Mouse (Mus musculus) ES-Bruce4 (cell line): Measurements from ENCODE around the gene D6Wsu163e. TPM values are rescaled to one million over a fixed set of nuclear protein-coding genes. Genes with fewer than 3 reads are reported as not detected.

Experiments
- H3K27ac ChIP-seq: 2 replicates; pipeline ENCODE4 v1.5.1; 2012; ENCODE audit warnings: low read length, inconsistent platforms; ENCODE audit not compliant: insufficient read depth
- H3K27me3 ChIP-seq: 2 replicates; pipeline ENCODE4 v1.6.1; 2012; ENCODE audit warnings: mild to moderate bottlenecking, low read length, inconsistent platforms; ENCODE audit not compliant: control insufficient read depth, poor library complexity, insufficient read depth, severe bottlenecking
- H3K36me3 ChIP-seq: 2 replicates; pipeline ENCODE4 v1.6.1; 2012; ENCODE audit warnings: inconsistent platforms, mild to moderate bottlenecking, low read length, moderate library complexity; ENCODE audit not compliant: control insufficient read depth, poor library complexity, insufficient read depth, severe bottlenecking
- H3K4me1 ChIP-seq: one replicate; pipeline ENCODE4 v1.8.1; 2011; ENCODE audit warnings: low read length; ENCODE audit not compliant: control insufficient read depth, insufficient read depth
- H3K4me3 ChIP-seq: 2 replicates; pipeline ENCODE4 v1.5.1; 2011; ENCODE audit warnings: low read depth, mild to moderate bottlenecking, low read length
- H3K9ac ChIP-seq: 2 replicates; pipeline ENCODE4 v1.6.1; 2012; ENCODE audit warnings: low read depth, mild to moderate bottlenecking, inconsistent platforms; ENCODE audit not compliant: poor library complexity, severe bottlenecking
- H3K9me3 ChIP-seq: replicated peaks from 2 replicates; pipeline ENCODE4 v1.6.1; 2012; ENCODE audit warnings: mild to moderate bottlenecking, low read length, inconsistent platforms; ENCODE audit not compliant: control insufficient read depth, poor library complexity, insufficient read depth, severe bottlenecking
- CTCF ChIP-seq: IDR thresholded peaks from one replicate; pipeline ENCODE4 v1.8.1; 2011; ENCODE audit warnings: low read depth, low read length
- EP300 ChIP-seq: IDR thresholded peaks from 2 replicates; pipeline ENCODE4 v1.6.1; 2011; ENCODE audit warnings: low read depth, low read length; ENCODE audit not compliant: insufficient read depth
- POLR2A ChIP-seq: IDR thresholded peaks from one replicate; pipeline ENCODE4 v1.8.1; 2011; ENCODE audit warnings: low read length; ENCODE audit not compliant: insufficient read depth
- polyA plus RNA-seq: library from polyadenylated mRNA; stranded (reverse); fragments of >200 nt; gene quantifications from 2 replicates; pipeline ENCODE4 v1.2.4, GENCODE M21; 2011; ENCODE audit warnings: low read depth; ENCODE audit not compliant: missing spikeins, insufficient read depth, insufficient read length

D6Wsu163e gene
- polyA plus RNA-seq, 1 experiment: 21.0 TPM

DNA sequence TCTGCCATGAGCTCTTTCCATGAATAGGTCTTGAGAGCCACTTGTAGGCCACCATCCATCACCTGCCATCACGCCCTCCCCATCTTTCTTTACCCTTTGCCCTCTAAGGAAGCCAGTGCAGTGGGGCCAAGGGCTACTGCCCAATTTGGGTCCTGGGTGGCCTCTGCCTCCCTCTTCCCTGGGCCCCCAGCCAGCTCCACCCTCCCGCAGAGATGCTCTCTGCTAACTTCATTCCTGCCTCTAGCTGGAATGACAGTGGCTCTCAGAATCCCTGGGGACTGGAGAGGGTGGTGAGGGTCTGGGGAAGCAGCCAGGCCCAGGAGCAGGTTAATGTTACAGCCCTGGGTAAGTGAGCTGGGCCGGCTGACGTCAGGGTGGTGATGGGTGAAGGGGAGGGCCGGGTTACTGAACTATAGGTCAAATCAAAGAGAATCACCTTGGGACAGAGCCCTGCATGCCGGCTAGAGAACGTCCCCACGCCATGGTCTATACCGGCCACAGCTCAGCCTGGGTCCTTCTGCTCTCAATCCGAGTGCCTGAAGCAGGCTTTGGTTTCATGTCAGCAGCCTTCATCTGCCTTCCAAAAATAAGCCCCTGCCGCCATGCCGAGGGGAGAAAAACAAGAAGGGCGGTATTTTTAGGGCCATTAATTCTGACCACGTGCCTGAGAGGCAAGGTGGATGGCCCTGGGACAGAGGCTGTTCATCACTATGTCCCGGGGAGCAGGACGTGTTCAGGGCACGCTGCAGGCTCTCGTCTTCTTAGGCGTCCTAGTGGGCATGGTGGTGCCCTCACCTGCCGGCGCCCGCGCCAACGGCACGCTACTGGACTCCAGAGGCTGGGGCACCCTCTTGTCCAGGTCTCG lies 75.4 kb downstream of the D6Wsu163e start, which contains the start of gene Fgf6:
Fgf6 (plus strand) TSS at position 681 of the 865 bp plus-strand sequence.
- no peaks in the 10 kb centered on the region for H3K9me3 ChIP-seq
- no peak within 1 kb of the TSS for H3K9ac ChIP-seq
- no peaks in the 10 kb centered on the region for H3K4me1 ChIP-seq
- H3K4me3 ChIP-seq: no peak within 1 kb of the TSS
- H3K27me3 ChIP-seq: no peaks in the 10 kb centered on the region
- no peak within 1 kb of the TSS for H3K27ac ChIP-seq
- H3K36me3 ChIP-seq: no peaks in the 10 kb centered on the region
- no peak for TF ChIP-seq POLR2A
- TF ChIP-seq EP300: no peak
- TF ChIP-seq CTCF: no peak

DNA sequence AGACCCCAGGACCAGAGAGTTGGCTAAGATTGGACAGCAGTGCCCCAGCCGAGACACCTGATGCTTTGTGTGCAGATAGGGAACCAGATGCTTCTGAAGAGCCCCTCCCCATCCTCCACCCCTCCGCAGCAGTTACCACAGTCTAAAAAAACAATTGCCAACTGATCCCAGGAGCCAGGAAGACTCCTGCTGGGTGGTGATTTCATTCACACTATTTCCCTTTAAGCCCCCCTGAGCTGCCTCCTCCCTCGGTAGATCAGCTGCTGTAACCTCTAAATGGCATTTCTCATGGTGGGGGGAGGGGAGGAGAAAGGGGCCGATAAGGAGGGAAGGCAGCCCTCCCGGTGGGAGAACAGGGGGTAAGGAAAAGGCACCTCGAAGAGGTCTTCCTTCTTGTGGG lies 79.5 kb downstream of the D6Wsu163e start:
- no peaks in the 10 kb centered on the region for H3K36me3 ChIP-seq
- H3K4me3 ChIP-seq: no peak overlapping the region
- no peak overlapping the region for H3K27ac ChIP-seq
- no peaks in the 10 kb centered on the region for H3K9me3 ChIP-seq
- TF ChIP-seq CTCF: no peak
- peak; percentile 61; the same call in 1 of the 2 replicates for TF ChIP-seq EP300
- no peaks in the 10 kb centered on the region for H3K4me1 ChIP-seq
- no peaks in the 10 kb centered on the region for H3K27me3 ChIP-seq
- H3K9ac ChIP-seq: no peak overlapping the region

DNA sequence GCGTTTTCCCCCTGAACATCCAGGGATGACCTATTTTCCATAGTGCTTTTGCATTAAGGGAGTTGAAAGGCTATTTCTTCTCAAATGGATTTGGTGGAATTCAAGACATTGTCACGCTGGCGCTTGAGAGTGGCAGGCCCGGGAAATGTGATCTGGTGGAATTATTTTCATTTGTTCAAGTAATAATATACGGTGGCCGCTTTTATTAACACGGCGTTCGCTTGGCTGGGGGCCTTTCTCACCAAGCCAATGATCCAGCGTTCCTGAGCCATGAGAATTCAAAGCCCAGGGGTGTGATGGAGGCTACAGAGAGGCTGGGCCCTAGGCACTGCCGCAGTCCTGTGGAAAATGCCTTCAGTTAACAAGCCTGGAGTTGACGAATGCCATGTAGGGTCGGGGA lies 80.7 kb downstream of the D6Wsu163e start:
- H3K27me3 ChIP-seq: no peaks in the 10 kb centered on the region
- H3K4me3 ChIP-seq: no peak overlapping the region
- no peaks in the 10 kb centered on the region for H3K4me1 ChIP-seq
- H3K9ac ChIP-seq: no peak overlapping the region
- no peaks in the 10 kb centered on the region for H3K36me3 ChIP-seq
- H3K9me3 ChIP-seq: no peaks in the 10 kb centered on the region
- TF ChIP-seq EP300: no peak
- TF ChIP-seq CTCF: no peak
- TF ChIP-seq POLR2A: no peak
- no peak overlapping the region for H3K27ac ChIP-seq

DNA sequence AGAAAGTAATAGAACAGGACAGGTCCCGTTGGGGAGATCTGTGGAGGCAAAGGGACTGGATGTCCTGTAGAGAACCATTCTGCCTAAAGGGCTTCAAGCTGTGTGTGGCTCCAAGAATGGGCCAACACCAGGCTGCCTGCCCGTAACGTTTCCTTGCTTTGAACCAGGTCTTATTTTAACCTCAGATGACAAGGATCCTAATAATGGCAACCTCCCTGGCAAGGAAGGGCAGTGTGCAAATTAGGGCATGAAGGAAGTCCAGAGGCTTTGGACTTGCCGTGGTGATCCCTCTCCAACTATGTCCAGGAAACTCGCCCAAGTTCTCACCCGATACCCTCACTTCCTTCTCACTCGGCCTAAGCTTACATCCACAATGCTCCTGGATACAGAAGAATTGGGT lies 85.1 kb downstream of the D6Wsu163e start:
- no peaks in the 10 kb centered on the region for H3K36me3 ChIP-seq
- no peak for TF ChIP-seq EP300
- TF ChIP-seq POLR2A: no peak
- no peak for TF ChIP-seq CTCF
- no peaks in the 10 kb centered on the region for H3K9me3 ChIP-seq

More for the DNA sequence above, 85.1 kb downstream of the D6Wsu163e start:
- H3K4me3 ChIP-seq: no peak overlapping the region
- no peak overlapping the region for H3K27ac ChIP-seq
- no peak overlapping the region for H3K9ac ChIP-seq
- no peaks in the 10 kb centered on the region for H3K4me1 ChIP-seq
- H3K27me3 ChIP-seq: no peaks in the 10 kb centered on the region

Other genes starting within 250 kb of the D6Wsu163e start
- 0.58 and 1.5 TPM in 2 replicates for gene Kcna6, start 199.3 kb upstream of the D6Wsu163e start, polyA plus RNA-seq
- gene Ndufa9, start 90.8 kb upstream of the D6Wsu163e start, polyA plus RNA-seq: 60.9 and 65.5 TPM in 2 replicates
- gene Akap3, start 86.9 kb upstream of the D6Wsu163e start, polyA plus RNA-seq: not detected in 2 replicates
- not detected in 2 replicates for gene Dyrk4, start 18.1 kb upstream of the D6Wsu163e start, polyA plus RNA-seq
- gene Rad51ap1, start 375 bp upstream of the D6Wsu163e start, polyA plus RNA-seq: 47.6 and 53.8 TPM in 2 replicates
- gene Fgf6, start 75.6 kb downstream of the D6Wsu163e start, polyA plus RNA-seq: not detected in 2 replicates
- 0.33 and 0.49 TPM in 2 replicates for gene Fgf23, start 132.9 kb downstream of the D6Wsu163e start, polyA plus RNA-seq
- 32.4 and 37.6 TPM in 2 replicates for gene Tigar, start 169.6 kb downstream of the D6Wsu163e start, polyA plus RNA-seq
- gene Ccnd2, start 212.2 kb downstream of the D6Wsu163e start, polyA plus RNA-seq: 12.4 and 18.2 TPM in 2 replicates